Mouse (Mus musculus) left cerebral cortex, postnatal 10 days (tissue): ENCODE measurements around the gene Rassf1. TPM values are rescaled to one million over a fixed set of nuclear protein-coding genes. Genes with fewer than 3 reads are reported as not detected.

ENCODE experiments used
- DNase-seq, 2 experiments: peaks; one replicate each; pipeline ENCODE4 v3.0.0; 2021 to 2022; ENCODE audit warnings: low spot score in 2 of 2, mixed read lengths in 1 of 2; ENCODE audit errors: extremely low spot score in 1 of 2
- intact Hi-C: fragments of 180-260 bp; cut with DNase I; formaldehyde crosslinking; loops from one replicate; pipeline ENCODE4 v1.15.1; 2025
- total RNA-seq, 2 experiments: library from RNA; stranded (reverse); gene quantifications; 2 replicates each; pipeline ENCODE4 v1.2.3; 2021

The Rassf1 gene
- total RNA-seq, 2 experiments from 2014 or later: 14.7 to 14.9 TPM

GRCm38 (mm10) chr9:107611456-107612190 lies 60.3 kb downstream of the Rassf1 start:
- intact Hi-C loops: no loop called here
- no peak for DNase-seq

Other genes with a start within 250 kb of the Rassf1 start
- 10 to 100 TPM; 14.3 to 16.6 TPM for gene Hemk1, start 213.2 kb upstream of the Rassf1 start, total RNA-seq
- gene 6430571L13Rik, start 211.0 kb upstream of the Rassf1 start, total RNA-seq: 1 to 10 TPM; 4.0 TPM
- 10 to 100 TPM; 33.8 to 37.8 TPM for gene Cacna2d2, start 151.9 kb upstream of the Rassf1 start, total RNA-seq
- 10 to 100 TPM; 31.8 to 35.7 TPM for gene Tmem115, start 17.6 kb upstream of the Rassf1 start, total RNA-seq
- gene Cyb561d2, start 9.4 kb upstream of the Rassf1 start, total RNA-seq: 10 to 100 TPM; 19.0 to 21.4 TPM
- 10 to 100 TPM; 34.1 to 37.8 TPM for gene Nprl2, start 9.3 kb upstream of the Rassf1 start, total RNA-seq
- gene Zmynd10, start 4.3 kb upstream of the Rassf1 start, total RNA-seq: 1 to 10 TPM; 1.8 to 2.9 TPM
- 10 to 100 TPM; 71.6 to 76.6 TPM for gene Tusc2, start 11.7 kb downstream of the Rassf1 start, total RNA-seq
- 10 to 100 TPM; 13.2 to 20.1 TPM for gene Hyal2, start 16.4 kb downstream of the Rassf1 start, total RNA-seq
- 1 to 10 TPM; 3.1 to 4.3 TPM for gene Hyal1, start 25.4 kb downstream of the Rassf1 start, total RNA-seq
- gene Naa80, start 27.3 kb downstream of the Rassf1 start, total RNA-seq: 1 to 10 TPM; 9.3 to 9.8 TPM
- 1 to 10 TPM in 1 of 2 experiments, under 1 TPM in 1; 0.99 to 1.4 TPM for gene Hyal3, start 29.3 kb downstream of the Rassf1 start, total RNA-seq
- gene Ifrd2, start 36.1 kb downstream of the Rassf1 start, total RNA-seq: 10 to 100 TPM; 10.1 to 12.5 TPM
- 1 to 10 TPM; 2.7 to 2.9 TPM for gene Sema3b, start 57.7 kb downstream of the Rassf1 start, total RNA-seq
- gene Gnai2, start 83.8 kb downstream of the Rassf1 start, total RNA-seq: 100 to 1,000 TPM; 229 to 244 TPM
- 10 to 100 TPM; 84.1 to 90.3 TPM for gene Slc38a3, start 118.0 kb downstream of the Rassf1 start, total RNA-seq
- gene Gnat1, start 128.2 kb downstream of the Rassf1 start, total RNA-seq: under 1 TPM; 0.32 to 0.93 TPM
- 10 to 100 TPM; 14.3 to 19.2 TPM for gene Sema3f, start 158.9 kb downstream of the Rassf1 start, total RNA-seq
- gene Rbm5, start 219.4 kb downstream of the Rassf1 start, total RNA-seq: 100 to 1,000 TPM; 157 TPM